ENCODE assay signal across 8 mouse cellular contexts in the genomic region with DNA sequence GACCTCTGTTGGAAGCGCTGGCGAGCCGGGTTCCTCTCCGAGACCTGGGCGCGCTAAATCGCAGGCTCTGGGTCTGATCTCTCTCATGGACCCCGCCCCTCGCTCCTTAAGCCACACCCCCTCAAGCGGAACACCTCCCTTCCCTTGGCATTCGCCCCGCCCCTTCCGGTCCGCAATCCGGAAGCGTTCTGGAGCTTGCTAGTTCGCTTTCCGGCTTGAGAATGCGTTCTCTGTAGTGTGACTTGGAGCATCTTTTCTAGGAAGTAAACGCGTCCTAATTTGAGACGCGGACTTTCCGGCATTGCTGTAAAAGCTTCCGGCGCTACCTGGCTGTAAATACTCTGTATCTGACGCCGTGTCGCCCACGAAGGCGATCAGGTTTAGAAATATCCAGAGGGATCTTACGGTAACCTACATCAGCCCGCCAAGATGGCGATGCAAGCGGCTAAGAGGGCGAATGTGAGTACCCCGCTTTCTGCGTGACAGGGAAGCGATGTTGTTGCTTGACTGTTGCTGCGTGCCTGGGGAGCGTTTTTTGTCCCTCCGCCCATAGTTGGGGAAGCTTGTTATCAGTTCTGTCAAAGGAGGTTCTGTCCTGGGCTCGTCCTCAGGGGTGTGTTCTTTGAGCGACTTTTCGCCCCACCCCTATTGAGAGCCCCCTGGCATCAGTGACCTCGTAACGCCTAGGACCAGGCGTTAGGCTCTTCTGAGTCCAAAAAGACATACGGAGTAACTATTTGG. TPM values are rescaled to one million over a fixed set of nuclear protein-coding genes. Genes with fewer than 3 reads are reported as not detected.
A peak's percentile ranks its signal among the peaks of the same experiment; 100 is the strongest.
DNase-seq lines count a peak whose midpoint lies in the region; ATAC-seq lines count a peak whose summit lies in the region.

Gene Sf3b6 (plus strand): TSS at position 184 of the 741 bp plus-strand sequence.

- peak within 1 kb of the TSS; percentile 83 for H3K4me3 ChIP-seq in heart, embryonic 10.5 days
- H3K4me3 ChIP-seq in kidney, embryonic 15.5 days (replicated peaks), result peak within 1 kb of the TSS; percentile 90

- DNase-seq in B cell, adult 2 months, result peak; percentile 100
- DNase-seq in brain, adult 2 months (ENCODE audit: low read depth, low spot score), result peak; percentile 99
- DNase-seq in heart, embryonic 10.5 days (ENCODE audit: low spot score), result peak; percentile 99
- peak; percentile 100 for DNase-seq in liver
- DNase-seq in spleen, postnatal 4 days (ENCODE audit: low spot score in 2 of 2), result peak; percentile 99

- H3K27ac ChIP-seq in heart, embryonic 10.5 days, result peak within 1 kb of the TSS; percentile 94
- H3K27ac ChIP-seq in kidney, embryonic 15.5 days, result peak within 1 kb of the TSS; percentile 96

- H3K27me3 ChIP-seq in heart, embryonic 10.5 days (ENCODE audit: insufficient read depth, poor library complexity, severe bottlenecking), result no peaks in the 10 kb centered on the region
- no peaks in the 10 kb centered on the region for H3K27me3 ChIP-seq in kidney, embryonic 15.5 days

- H3K36me3 ChIP-seq in heart, embryonic 10.5 days, result peaks cover 24% of the 10 kb centered on the region
- H3K36me3 ChIP-seq in kidney, embryonic 15.5 days, result peaks cover 25% of the 10 kb centered on the region

- under 1% methylated on average over 49 of the region's 49 CpGs for WGBS in heart, embryonic 10.5 days
- WGBS in kidney, embryonic 15.5 days, result under 1% methylated on average over 49 of the region's 49 CpGs

- no peaks in the 10 kb centered on the region for H3K9me3 ChIP-seq in heart, embryonic 10.5 days
- H3K9me3 ChIP-seq in kidney, embryonic 15.5 days (replicated peaks), result no peaks in the 10 kb centered on the region

- H3K4me2 ChIP-seq in kidney, embryonic 15.5 days, result peak within 1 kb of the TSS; percentile 66

- peaks cover 14% of the 10 kb centered on the region for H3K4me1 ChIP-seq in heart, embryonic 10.5 days
- H3K4me1 ChIP-seq in kidney, embryonic 15.5 days, result peaks cover 19% of the 10 kb centered on the region

- H3K9ac ChIP-seq in kidney, embryonic 15.5 days, result peak within 1 kb of the TSS; percentile 68

- ATAC-seq in erythroblast, adult 5-6 weeks (replicated peaks; ENCODE audit: low FRiP score, poor library complexity, severe bottlenecking), result peak; percentile 98
- ATAC-seq in kidney, embryonic 15.5 days (replicated peaks; ENCODE audit: low FRiP score), result peak; percentile 98
- ATAC-seq in monocyte, adult 5-6 weeks (replicated peaks; ENCODE audit: insufficient number of reproducible peaks, low FRiP score, low TSS enrichment, poor library complexity, severe bottlenecking), result peak; percentile 98

RNA-seq across cellular contexts. Expression of gene Sf3b6, which starts in this region (rescaled TPM):
- total RNA-seq in erythroblast, adult 5-6 weeks (2015; ENCODE audit: low replicate concordance), result 94.0 and 156 TPM in 2 replicates
- 52.9 and 65.2 TPM in 2 replicates for total RNA-seq in erythroblast, adult 5-6 weeks (2017; ENCODE audit: low replicate concordance)
- 164 and 196 TPM in 2 replicates for polyA plus RNA-seq in heart, embryonic 10.5 days (2016; fragmentation: Nextera tagmentation; extraction: Ambion mirVana)
- 207 and 229 TPM in 2 replicates for polyA plus RNA-seq in kidney, embryonic 15.5 days (2015; fragmentation: Nextera tagmentation; extraction: Ambion mirVana)
- 118 to 202 TPM (median 184 TPM) in 3 replicates for total RNA-seq in monocyte, adult 5-6 weeks (2017)

Comparison
In these comparisons a context has a peak if more than half of its experiments do, and no peak if none do; other contexts are left out.
1. Peak in every context shown above with its lines: DNase-seq, ATAC-seq, H3K4me3 ChIP-seq and H3K27ac ChIP-seq.